Mouse (Mus musculus) skeletal muscle tissue, postnatal 0 days (tissue): ENCODE results near the gene 1110059G10Rik. TPM values are rescaled to one million over a fixed set of nuclear protein-coding genes. Genes with fewer than 3 reads are reported as not detected.

Experiments used
- polyA plus RNA-seq: library from polyadenylated mRNA; unstranded; fragments of >200 nt; fragmentation: Nextera tagmentation; extraction: Ambion mirVana; gene quantifications from 2 replicates; pipeline ENCODE4 v1.2.1, GENCODE M21; 2015

The 1110059G10Rik gene
- 20.5 and 22.3 TPM in 2 replicates for polyA plus RNA-seq

GRCm38 (mm10) chr9:122950643-122951475, at the start of gene 1110059G10Rik, which contains the start of gene Kif15:
Gene 1110059G10Rik (minus strand): TSS chr9:122951000.
Gene Kif15 (plus strand): TSS chr9:122951046.

GRCm38 (mm10) chr9:122922936-122923381, 27.8 kb downstream of the 1110059G10Rik start, which contains the start of gene Zfp105:
Gene Zfp105 (plus strand): TSS chr9:122923072.

Other genes starting within 250 kb of the 1110059G10Rik start
- 0.80 TPM in 1 of 2 replicates, not detected in the other for gene Topaz1, start 203.7 kb downstream of the 1110059G10Rik start, polyA plus RNA-seq
- gene Tcaim, start 145.5 kb downstream of the 1110059G10Rik start, polyA plus RNA-seq = 7.7 and 8.6 TPM in 2 replicates
- gene Gm35549, start 107.0 kb downstream of the 1110059G10Rik start, polyA plus RNA-seq = not detected in 2 replicates
- gene Zfp445, start 85.0 kb downstream of the 1110059G10Rik start, polyA plus RNA-seq = 14.2 and 19.3 TPM in 2 replicates
- 1.5 and 1.8 TPM in 2 replicates for gene Zkscan7, start 65.3 kb downstream of the 1110059G10Rik start, polyA plus RNA-seq
- 8.3 and 9.3 TPM in 2 replicates for gene Zfp105, start 27.9 kb downstream of the 1110059G10Rik start, polyA plus RNA-seq
- 9.3 and 9.8 TPM in 2 replicates for gene Kif15, start within 50 bp of the 1110059G10Rik start, polyA plus RNA-seq
- 17.0 and 19.4 TPM in 2 replicates for gene Tmem42, start 70.3 kb upstream of the 1110059G10Rik start, polyA plus RNA-seq
- 0.32 and 0.49 TPM in 2 replicates for gene Tgm4, start 83.7 kb upstream of the 1110059G10Rik start, polyA plus RNA-seq
- gene Zdhhc3, start 162.2 kb upstream of the 1110059G10Rik start, polyA plus RNA-seq = 34.9 and 38.9 TPM in 2 replicates
- 41.3 and 49.0 TPM in 2 replicates for gene Exosc7, start 162.2 kb upstream of the 1110059G10Rik start, polyA plus RNA-seq
- 71.9 and 88.5 TPM in 2 replicates for gene Clec3b, start 199.9 kb upstream of the 1110059G10Rik start, polyA plus RNA-seq